Mouse (Mus musculus): ENCODE data around the gene Timp4. TPM values are rescaled to one million over a fixed set of nuclear protein-coding genes. Genes with fewer than 3 reads are reported as not detected.

The Timp4 gene
- not detected in 2 replicates for polyA plus RNA-seq (2012; ENCODE audit: low replicate concordance)

DNA sequence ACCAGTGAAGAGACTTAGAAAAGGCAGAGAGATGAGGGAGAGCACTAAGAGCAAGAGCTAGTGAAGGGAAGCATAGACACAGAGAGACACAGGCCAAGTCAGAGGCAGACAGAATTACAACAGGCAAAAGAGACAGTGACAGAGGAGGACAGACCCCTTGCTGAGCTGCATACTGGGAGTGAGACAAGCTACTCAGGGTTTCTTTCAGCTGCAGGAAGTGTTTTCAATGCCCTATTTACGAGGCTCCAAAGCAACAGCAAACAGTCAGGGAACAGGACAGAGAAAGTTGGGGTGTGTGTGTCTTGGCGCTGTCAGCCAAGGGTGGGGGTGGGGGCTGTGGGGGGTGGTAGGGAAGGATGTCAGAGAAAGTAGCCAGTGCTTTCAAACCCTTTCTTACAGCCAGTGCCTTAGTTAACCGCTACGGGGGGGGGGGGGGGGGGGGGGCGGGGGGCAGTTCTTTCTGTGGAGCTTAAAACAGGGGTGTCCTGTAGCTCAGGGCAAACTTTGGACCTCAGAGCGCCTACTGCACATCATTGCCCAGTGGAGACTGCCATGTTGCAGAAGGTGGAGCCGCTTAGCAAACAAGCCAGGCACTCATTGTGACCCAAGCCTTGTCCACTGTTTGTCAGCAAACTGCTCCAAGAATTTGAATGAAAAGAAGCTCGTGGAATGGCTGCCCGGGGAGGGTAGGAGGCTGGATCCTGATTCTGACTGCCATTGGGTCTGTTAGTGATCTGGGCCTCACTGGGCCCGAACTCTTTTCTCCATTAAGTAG is at the start of gene Timp4:
Timp4 (minus strand) TSS at position 107 of the 775 bp plus-strand sequence.

DNA sequence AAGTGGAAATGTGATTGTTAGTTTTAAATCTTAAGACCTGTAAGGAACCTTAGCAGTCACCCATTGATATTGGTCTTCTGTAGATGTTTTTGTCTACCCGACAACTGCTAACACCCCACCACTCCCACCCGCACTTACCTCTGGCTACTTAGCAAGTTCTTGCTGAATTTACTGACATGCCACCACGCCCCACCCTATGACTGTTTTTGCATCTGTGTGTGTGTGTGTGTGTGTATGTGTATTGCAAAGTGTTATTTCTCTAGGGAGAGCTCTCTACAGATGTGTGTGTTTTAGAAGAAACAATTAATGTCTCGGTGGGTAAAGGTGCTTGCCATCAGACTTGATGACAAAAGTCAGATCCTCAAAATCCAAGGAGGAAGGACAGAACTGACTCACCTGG is 25.0 kb downstream of the Timp4 start, which contains the start of gene Gm17482:
Gm17482 (plus strand) TSS at position 301 of the 400 bp plus-strand sequence.

Other genes with a start within 250 kb of the Timp4 start
- 12.0 and 18.5 TPM in 2 replicates for gene Tamm41, start 214.3 kb downstream of the Timp4 start, polyA plus RNA-seq (2012; ENCODE audit: low replicate concordance)
- gene Syn2, start 117.3 kb downstream of the Timp4 start, polyA plus RNA-seq (2012; ENCODE audit: low replicate concordance) = not detected in 2 replicates
- not detected in 2 replicates for gene Gm17482, start 24.9 kb downstream of the Timp4 start, polyA plus RNA-seq (2012; ENCODE audit: low replicate concordance)
- 1.6 and 2.0 TPM in 2 replicates for gene Pparg, start 108.7 kb upstream of the Timp4 start, polyA plus RNA-seq (2012; ENCODE audit: low replicate concordance)

Data from hematopoietic multipotent progenitor cell, adult 10-12 weeks (in vitro differentiated cells).